Mouse (Mus musculus): ENCODE data around the gene Ift74.

GRCm38 (mm10) chr4:94572677-94573076 is 41.6 kb upstream of the Ift74 start:
- TF ChIP-seq CTCF (IDR thresholded peaks at IDR 0.05; ENCODE audit: insufficient read depth, low read depth, low read length) (no peak), POLR2A (IDR thresholded peaks at IDR 0.05; ENCODE audit: insufficient read depth, low read depth, low read length) (no peak)
